Mouse (Mus musculus): ENCODE data around the gene Mrgprg. TPM values are rescaled to one million over a fixed set of nuclear protein-coding genes. Genes with fewer than 3 reads are reported as not detected.

Mrgprg gene
- polyA plus RNA-seq, 1 experiment: not detected

- no peaks in the 10 kb centered on the region for H3K4me1 ChIP-seq (ENCODE audit: control insufficient read depth, insufficient read depth, insufficient read length, low read length)
- H3K4me3 ChIP-seq (ENCODE audit: insufficient read depth, low read depth, low read length): no peak overlapping the region
- H3K27ac ChIP-seq (replicated peaks; ENCODE audit: low read depth, low read length): no peak overlapping the region
Measured at GRCm38 (mm10) chr7:143764876-143765530, 1.8 kb downstream of the Mrgprg start.

GRCm38 (mm10) chr7:143763794-143764193 lies 3.0 kb downstream of the Mrgprg start:
- Histone ChIP-seq H3K4me3 (ENCODE audit: insufficient read depth, low read depth, low read length) (no peak overlapping the region), H3K27ac (replicated peaks; ENCODE audit: low read depth, low read length) (no peak overlapping the region), H3K4me1 (ENCODE audit: control insufficient read depth, insufficient read depth, insufficient read length, low read length) (no peaks in the 10 kb centered on the region)

GRCm38 (mm10) chr7:143758956-143759355 lies 7.8 kb downstream of the Mrgprg start:
- peaks cover 10% of the 10 kb centered on the region; the same call in 1 of the 2 replicates for H3K4me1 ChIP-seq (ENCODE audit: control insufficient read depth, insufficient read depth, insufficient read length, low read length)
- H3K4me3 ChIP-seq (ENCODE audit: insufficient read depth, low read depth, low read length): no peak overlapping the region
- no peak overlapping the region for H3K27ac ChIP-seq (replicated peaks; ENCODE audit: low read depth, low read length)

- H3K27ac ChIP-seq (replicated peaks; ENCODE audit: low read depth, low read length): 0 out of 2 replicates have a peak overlapping the region, but pooled peaks have one; percentile 21
- no peak overlapping the region for H3K4me3 ChIP-seq (ENCODE audit: insufficient read depth, low read depth, low read length)
- peaks cover 10% of the 10 kb centered on the region; the same call in 1 of the 2 replicates for H3K4me1 ChIP-seq (ENCODE audit: control insufficient read depth, insufficient read depth, insufficient read length, low read length)
Measured at GRCm38 (mm10) chr7:143757696-143758095, 9.1 kb downstream of the Mrgprg start.

GRCm38 (mm10) chr7:143757027-143757390 lies 9.8 kb downstream of the Mrgprg start:
- H3K4me3 ChIP-seq (ENCODE audit: insufficient read depth, low read depth, low read length): peak overlapping the region; percentile 40
- H3K4me1 ChIP-seq (ENCODE audit: control insufficient read depth, insufficient read depth, insufficient read length, low read length): peaks cover 10% of the 10 kb centered on the region; the same call in 1 of the 2 replicates
- H3K27ac ChIP-seq (replicated peaks; ENCODE audit: low read depth, low read length): no peak overlapping the region

GRCm38 (mm10) chr7:143756125-143757026 lies 10.4 kb downstream of the Mrgprg start, which contains the start of gene Osbpl5:
TSS of gene Osbpl5 (minus strand) at chr7:143756985.
- Histone ChIP-seq H3K4me3 (ENCODE audit: insufficient read depth, low read depth, low read length) (peak within 1 kb of the TSS; percentile 40), H3K4me1 (ENCODE audit: control insufficient read depth, insufficient read depth, insufficient read length, low read length) (peaks cover 10% of the 10 kb centered on the region; the same call in 1 of the 2 replicates), H3K27ac (replicated peaks; ENCODE audit: low read depth, low read length) (peak within 1 kb of the TSS; percentile 85)

GRCm38 (mm10) chr7:143755357-143756124 lies 11.3 kb downstream of the Mrgprg start:
- Histone ChIP-seq H3K4me3 (ENCODE audit: insufficient read depth, low read depth, low read length) (no peak overlapping the region), H3K4me1 (ENCODE audit: control insufficient read depth, insufficient read depth, insufficient read length, low read length) (peaks cover 10% of the 10 kb centered on the region; the same call in 1 of the 2 replicates), H3K27ac (replicated peaks; ENCODE audit: low read depth, low read length) (peak overlapping the region; percentile 85)

- peak overlapping the region; percentile 63; the same call in 1 of the 2 replicates for H3K27ac ChIP-seq (replicated peaks; ENCODE audit: low read depth, low read length)
- no peak overlapping the region for H3K4me3 ChIP-seq (ENCODE audit: insufficient read depth, low read depth, low read length)
- peaks cover 10% of the 10 kb centered on the region; the same call in 1 of the 2 replicates for H3K4me1 ChIP-seq (ENCODE audit: control insufficient read depth, insufficient read depth, insufficient read length, low read length)
Measured at GRCm38 (mm10) chr7:143753990-143754715, 12.6 kb downstream of the Mrgprg start.

- H3K4me1 ChIP-seq (ENCODE audit: control insufficient read depth, insufficient read depth, insufficient read length, low read length): peaks cover 10% of the 10 kb centered on the region; the same call in 1 of the 2 replicates
- no peak overlapping the region for H3K4me3 ChIP-seq (ENCODE audit: insufficient read depth, low read depth, low read length)
- H3K27ac ChIP-seq (replicated peaks; ENCODE audit: low read depth, low read length): no peak overlapping the region
Measured at GRCm38 (mm10) chr7:143752606-143753005, 14.2 kb downstream of the Mrgprg start.

GRCm38 (mm10) chr7:143752056-143752455 lies 14.7 kb downstream of the Mrgprg start:
- Histone ChIP-seq H3K4me3 (ENCODE audit: insufficient read depth, low read depth, low read length) (no peak overlapping the region), H3K4me1 (ENCODE audit: control insufficient read depth, insufficient read depth, insufficient read length, low read length) (peaks cover 10% of the 10 kb centered on the region; the same call in 1 of the 2 replicates), H3K27ac (replicated peaks; ENCODE audit: low read depth, low read length) (no peak overlapping the region)

GRCm38 (mm10) chr7:143751380-143751779 lies 15.4 kb downstream of the Mrgprg start:
- Histone ChIP-seq H3K4me1 (ENCODE audit: control insufficient read depth, insufficient read depth, insufficient read length, low read length) (peaks cover 9% of the 10 kb centered on the region; the same call in 1 of the 2 replicates), H3K4me3 (ENCODE audit: insufficient read depth, low read depth, low read length) (no peak overlapping the region), H3K27ac (replicated peaks; ENCODE audit: low read depth, low read length) (no peak overlapping the region)

- H3K4me1 ChIP-seq (ENCODE audit: control insufficient read depth, insufficient read depth, insufficient read length, low read length): no peaks in the 10 kb centered on the region
- H3K27ac ChIP-seq (replicated peaks; ENCODE audit: low read depth, low read length): no peak overlapping the region
- H3K4me3 ChIP-seq (ENCODE audit: insufficient read depth, low read depth, low read length): no peak overlapping the region
Measured at GRCm38 (mm10) chr7:143749045-143749444, 17.7 kb downstream of the Mrgprg start.

- Histone ChIP-seq H3K4me1 (ENCODE audit: control insufficient read depth, insufficient read depth, insufficient read length, low read length) (no peaks in the 10 kb centered on the region), H3K27ac (replicated peaks; ENCODE audit: low read depth, low read length) (no peak overlapping the region), H3K4me3 (ENCODE audit: insufficient read depth, low read depth, low read length) (no peak overlapping the region)
Measured at GRCm38 (mm10) chr7:143748041-143748868, 18.5 kb downstream of the Mrgprg start.
